In genomic region chr3:28142121-28142520, GRCm38 (mm10) we compare ENCODE assay signal across 17 mouse cellular contexts.
DNase-seq lines count a peak whose midpoint lies in the region; ATAC-seq and TF ChIP-seq lines count a peak whose summit lies in the region.
"Had no signal": no experiment of that assay in that cellular context is flagged by ENCODE, and none has a peak within 500 bp of the region (broad histone marks: within the 10 kb centered on the region; RNA-seq: fewer than 3 reads in every experiment).

No protein-coding gene starts in this region.

- no peak overlapping the region for H3K9ac ChIP-seq in heart, postnatal 0 days (replicated peaks; ENCODE audit: low read depth, low read length)
- H3K9ac ChIP-seq: hindbrain, embryonic 14.5 days; intestine, embryonic 15.5 days; liver, embryonic 12.5 days; midbrain, embryonic 12.5 days had no signal

- TF ChIP-seq CTCF in lung, adult 2 months (IDR thresholded peaks at IDR 0.05; ENCODE audit: insufficient read depth, low read length): no peak
- no peak for TF ChIP-seq CTCF in heart, postnatal 0 days (IDR thresholded peaks at IDR 0.05; ENCODE audit: low read depth)

- 0 out of 2 replicates have a peak, but pooled peaks have one; percentile 17 for ATAC-seq in heart, postnatal 0 days (ENCODE audit: insufficient read depth, low read depth)
- ATAC-seq: intestine, embryonic 15.5 days; liver, embryonic 12.5 days had no signal

- no peak overlapping the region for H3K4me3 ChIP-seq in lung, adult 2 months (replicated peaks; ENCODE audit: extremely low read depth, low read depth, low read length)
- H3K4me3 ChIP-seq in heart, postnatal 0 days (ENCODE audit: low read depth, low read length): no peak overlapping the region
- H3K4me3 ChIP-seq: intestine, embryonic 15.5 days; left cerebral cortex, adult 2 months; liver, embryonic 12.5 days; midbrain, embryonic 12.5 days had no signal

- no peaks in the 10 kb centered on the region for H3K4me1 ChIP-seq in lung, adult 2 months (ENCODE audit: control insufficient read depth, insufficient read depth, low read length)
- no peaks in the 10 kb centered on the region; the same call in 1 of the 2 replicates for H3K4me1 ChIP-seq in heart, postnatal 0 days (ENCODE audit: control insufficient read depth, insufficient read depth)
- H3K4me1 ChIP-seq: intestine, embryonic 15.5 days; liver, embryonic 12.5 days; midbrain, embryonic 12.5 days had no signal

- H3K4me2 ChIP-seq in heart, postnatal 0 days (ENCODE audit: low read depth, low read length): no peak overlapping the region
- H3K4me2 ChIP-seq: hindbrain, embryonic 14.5 days; intestine, embryonic 15.5 days; liver, embryonic 12.5 days; midbrain, embryonic 12.5 days had no signal

- H3K27me3 ChIP-seq in heart, postnatal 0 days (ENCODE audit: control insufficient read depth, insufficient read depth, low read length): no peaks in the 10 kb centered on the region
- H3K27me3 ChIP-seq: intestine, embryonic 15.5 days; liver, embryonic 12.5 days; midbrain, embryonic 12.5 days had no signal

- H3K36me3 ChIP-seq in heart, postnatal 0 days (replicated peaks; ENCODE audit: control insufficient read depth, insufficient read depth, low read length): no peaks in the 10 kb centered on the region
- H3K36me3 ChIP-seq: intestine, embryonic 15.5 days; liver, embryonic 12.5 days; midbrain, embryonic 12.5 days had no signal

- TF ChIP-seq EP300 in heart, postnatal 0 days (IDR thresholded peaks at IDR 0.05; ENCODE audit: low read depth): no peak

- DNase-seq in lung, adult 18-20 months: peak; percentile 27 to 52
- DNase-seq in lung, adult 2 months: no peak
- DNase-seq in adipocyte (ENCODE audit: low spot score): peak; percentile 65
- no peak for DNase-seq in heart, postnatal 0 days (ENCODE audit: low spot score)
- peak; percentile 54 for DNase-seq in lung, postnatal 25 days (ENCODE audit: low spot score)
- no peak for DNase-seq in right cerebral cortex, postnatal 36 days (ENCODE audit: low spot score in 2 of 2)
- no peak for DNase-seq in adrenal gland, adult 18-20 months (ENCODE audit: low spot score in 2 of 2)
- DNase-seq: adrenal gland, adult 2 months; cerebellum, adult 9-11 months; kidney, postnatal 10 days; right cerebral cortex, postnatal 25 days; thymus, postnatal 4 days had no signal

- H3K27ac ChIP-seq in heart, postnatal 0 days (ENCODE audit: low read depth): no peak overlapping the region
- H3K27ac ChIP-seq: hindbrain, embryonic 14.5 days; intestine, embryonic 15.5 days; left cerebral cortex, adult 2 months; liver, embryonic 12.5 days; midbrain, embryonic 12.5 days had no signal

- peaks cover 4% of the 10 kb centered on the region; the same call in 1 of the 2 replicates for H3K9me3 ChIP-seq in heart, postnatal 0 days (replicated peaks; ENCODE audit: control insufficient read depth, low read length)
- H3K9me3 ChIP-seq: intestine, embryonic 15.5 days; liver, embryonic 12.5 days; midbrain, embryonic 12.5 days had no signal

- 57% methylated on average over 2 of the region's 2 CpGs for WGBS in lung, adult 2 months
- WGBS in heart, postnatal 0 days: 62% methylated on average over 2 of the region's 2 CpGs

- TF ChIP-seq POLR2A in lung, adult 2 months (IDR thresholded peaks at IDR 0.05; ENCODE audit: borderline replicate concordance, extremely low read depth, low read depth, low read length): no peak

Comparison
In these comparisons a context has a peak if more than half of its experiments do, and no peak if none do; other contexts are left out.
1. DNase-seq: peak in lung, adult 18-20 months (2 of 2), adipocyte (single experiment) and lung, postnatal 25 days (single experiment); none in lung, adult 2 months (single experiment), heart, postnatal 0 days (single experiment), right cerebral cortex, postnatal 36 days (0 of 2) and adrenal gland, adult 18-20 months (0 of 2).